Mouse (Mus musculus): Measurements from ENCODE around the gene Olfr1564.
"Not testable (repeated sequence)": the region's sequence is repeated elsewhere in the genome, so short reads cannot be mapped to it uniquely, and the experiment has no call there.

Olfr1564 gene

DNA sequence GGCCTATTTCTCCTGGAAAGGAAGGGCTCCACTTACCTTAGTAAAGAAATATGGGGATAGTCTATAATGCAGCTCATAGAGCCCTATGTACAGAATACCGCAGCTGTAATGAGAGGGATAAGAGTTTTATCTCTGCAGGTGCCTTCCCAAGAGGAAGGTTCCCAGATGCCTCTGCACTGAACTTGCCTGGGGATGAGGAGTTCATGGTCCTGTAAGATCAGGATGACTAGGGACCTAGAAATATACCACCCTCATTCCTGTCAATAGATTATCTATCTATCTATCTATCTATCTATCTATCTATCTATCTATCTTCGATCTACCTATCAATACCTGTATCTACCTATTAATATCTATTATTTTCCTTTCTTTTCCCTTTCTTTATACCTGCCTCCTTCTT is at the start of gene Olfr1564:
Olfr1564 (minus strand) TSS at position 101 of the 400 bp plus-strand sequence.
- DNase-seq (ENCODE audit: low read depth, low spot score) = no peak

DNA sequence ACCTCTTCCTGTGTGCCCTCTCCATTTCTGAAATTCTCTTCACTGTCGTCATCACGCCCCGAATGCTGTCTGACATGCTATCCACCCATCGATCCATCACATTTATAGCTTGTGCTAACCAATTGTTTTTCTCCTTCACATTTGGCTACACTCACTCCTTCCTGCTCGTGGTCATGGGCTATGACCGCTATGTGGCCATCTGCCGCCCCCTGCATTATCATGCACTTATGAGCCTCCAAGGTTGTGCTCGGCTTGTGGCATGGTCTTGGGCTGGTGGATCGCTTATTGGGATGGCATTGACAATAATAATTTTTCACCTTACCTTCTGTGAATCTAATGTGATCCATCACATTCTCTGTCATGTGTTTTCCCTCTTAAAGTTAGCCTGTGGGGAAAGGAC is 47.4 kb upstream of the Olfr1564 start:
- DNase-seq (ENCODE audit: low read depth, low spot score) = no peak

DNA sequence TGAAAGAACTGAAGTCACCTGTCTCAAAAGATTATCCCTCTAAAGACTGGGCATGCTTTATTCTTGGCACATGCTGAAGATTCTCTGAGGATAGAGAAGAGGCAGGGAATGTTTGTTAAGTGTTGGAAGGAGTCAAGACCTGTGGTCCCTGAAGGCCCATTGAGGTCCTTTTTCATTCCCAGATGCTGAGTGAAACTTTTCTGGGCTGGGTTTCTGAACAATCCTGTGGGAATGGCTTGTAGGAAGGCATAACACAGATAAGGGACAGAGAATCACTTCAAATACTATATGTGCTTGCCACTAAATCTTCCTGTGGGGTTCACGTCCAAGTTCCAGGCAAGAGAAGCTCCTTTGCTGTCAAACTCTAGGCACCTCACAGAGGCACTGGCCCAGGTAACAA is 42.9 kb upstream of the Olfr1564 start, which contains the start of gene Olfr63:
Olfr63 (plus strand) TSS at position 301 of the 400 bp plus-strand sequence.
- no peak for DNase-seq (ENCODE audit: low read depth, low spot score)

DNA sequence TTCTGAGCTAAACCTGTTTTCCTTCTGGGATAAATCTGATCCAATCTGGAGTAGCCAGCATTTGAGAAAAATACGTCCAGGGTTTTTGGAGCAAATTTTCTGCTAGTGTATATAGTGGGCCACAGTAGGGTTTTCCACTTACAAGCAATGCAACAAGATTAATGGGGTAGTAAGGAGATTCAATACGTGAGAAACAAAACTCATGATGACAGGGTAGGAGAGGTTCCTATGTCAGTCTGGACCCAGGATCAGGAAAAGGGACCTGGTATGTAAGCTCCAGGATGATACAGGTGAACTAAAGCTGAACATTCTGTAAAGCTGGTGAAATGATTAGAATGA is 33.8 kb upstream of the Olfr1564 start:
- not testable (repeated sequence) for DNase-seq (ENCODE audit: low read depth, low spot score)

DNA sequence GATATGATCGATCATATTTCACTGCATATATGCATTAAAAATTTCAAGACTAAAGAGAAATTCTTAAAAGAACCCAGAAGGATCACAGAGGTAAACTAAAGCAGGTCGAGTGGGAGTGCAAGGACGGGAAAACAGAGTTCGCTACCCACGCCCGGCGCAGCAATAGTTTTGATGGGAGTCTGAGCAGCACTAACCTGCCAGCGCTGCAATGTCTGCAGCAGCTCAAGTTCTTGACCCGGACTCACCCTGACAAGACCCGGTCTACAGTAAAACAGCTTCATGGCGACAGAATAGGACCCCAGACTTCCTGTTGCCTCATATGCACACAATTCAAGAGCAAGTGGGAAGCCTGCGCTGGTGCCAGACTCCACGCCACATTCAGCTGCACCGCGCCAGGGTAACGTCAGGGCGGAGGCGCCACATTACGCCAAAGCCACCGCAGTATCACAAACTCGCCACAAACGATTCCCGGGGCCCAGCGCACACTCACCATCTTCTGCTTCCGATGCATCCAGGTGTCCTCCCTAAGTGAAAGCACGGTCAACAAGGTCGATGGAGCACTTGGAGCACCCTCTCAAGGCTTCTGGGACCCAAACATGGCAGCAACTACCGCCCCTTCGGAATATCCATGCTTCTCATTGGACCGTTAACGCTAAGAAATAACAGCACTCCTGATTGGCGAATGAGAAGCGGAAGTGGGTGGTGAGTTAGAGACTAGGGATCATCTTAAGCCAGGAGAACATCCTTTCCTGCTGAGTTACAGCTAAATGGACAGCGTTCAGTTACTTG is 33.2 kb upstream of the Olfr1564 start, which contains the start of gene Zfp955a:
Zfp955a (minus strand) TSS at position 616 of the 789 bp plus-strand sequence.
- not testable (repeated sequence) for DNase-seq (ENCODE audit: low read depth, low spot score)

DNA sequence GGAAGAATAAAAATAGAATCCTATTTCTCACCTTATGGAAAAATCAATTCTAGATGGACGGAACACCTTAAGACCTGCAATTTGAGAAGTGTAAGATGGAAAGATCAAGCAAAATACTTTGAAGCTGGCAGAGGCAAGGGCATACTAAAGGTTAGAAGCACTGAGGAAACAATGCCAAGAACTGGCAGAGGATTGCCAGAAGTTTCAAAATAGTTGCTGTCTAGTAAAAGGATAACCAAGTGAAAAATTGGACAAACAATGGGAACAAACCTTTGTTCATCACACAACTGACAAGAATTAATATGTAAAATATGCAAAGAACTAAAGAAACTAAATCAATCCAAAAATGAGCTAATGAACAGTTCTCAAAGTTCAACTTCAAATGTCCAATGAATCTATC is 15.2 kb upstream of the Olfr1564 start:
- not testable (repeated sequence) for DNase-seq (ENCODE audit: low read depth, low spot score)

DNA sequence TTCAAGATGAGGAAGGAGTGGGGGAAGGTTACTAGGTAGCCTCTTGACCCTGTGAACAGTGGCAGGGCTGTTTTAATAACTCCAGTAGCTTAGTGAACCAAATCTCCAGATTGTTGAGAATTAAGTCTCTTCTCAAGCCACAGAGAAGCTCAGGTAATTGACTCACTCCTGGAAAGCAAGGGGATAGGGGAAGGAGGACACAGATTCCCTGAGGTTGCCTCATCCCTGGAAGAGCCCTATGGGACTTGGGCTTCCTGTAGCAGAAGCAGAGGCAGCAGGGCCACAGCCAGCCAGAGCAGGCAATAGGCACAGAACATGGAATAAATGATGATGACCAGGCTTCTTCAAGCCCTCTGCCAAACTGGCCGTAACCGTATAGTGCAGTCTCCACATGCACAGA is 30.5 kb downstream of the Olfr1564 start, which contains the start of gene Olfr239:
Olfr239 (plus strand) TSS at position 301 of the 400 bp plus-strand sequence.
- not testable (repeated sequence) for DNase-seq (ENCODE audit: low read depth, low spot score)

DNA sequence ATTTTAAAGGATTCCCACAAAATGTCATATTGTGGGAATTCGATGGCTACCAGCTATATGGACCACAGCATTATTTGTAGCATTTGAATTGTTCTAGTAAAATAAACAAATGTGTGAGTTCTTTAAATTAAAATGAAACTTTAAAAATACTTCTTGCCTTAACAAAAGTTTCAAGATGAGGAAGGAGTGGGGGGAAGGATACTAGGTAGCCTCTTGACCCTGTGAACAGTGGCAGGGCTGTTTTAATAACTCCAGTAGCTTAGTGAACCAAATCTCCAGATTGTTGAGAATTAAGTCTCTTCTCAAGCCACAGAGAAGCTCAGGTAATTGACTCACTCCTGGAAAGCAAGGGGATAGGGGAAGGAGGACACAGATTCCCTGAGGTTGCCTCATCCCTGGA is 53.3 kb downstream of the Olfr1564 start, which contains the start of gene Olfr55:
Olfr55 (plus strand) TSS at position 301 of the 400 bp plus-strand sequence.
- not testable (repeated sequence) for DNase-seq (ENCODE audit: low read depth, low spot score)
